Mouse (Mus musculus): ENCODE results near the gene Stk38l.
"Not testable (repeated sequence)": the region's sequence is repeated elsewhere in the genome, so short reads cannot be mapped to it uniquely, and the experiment has no call there.

Gene Stk38l

DNA sequence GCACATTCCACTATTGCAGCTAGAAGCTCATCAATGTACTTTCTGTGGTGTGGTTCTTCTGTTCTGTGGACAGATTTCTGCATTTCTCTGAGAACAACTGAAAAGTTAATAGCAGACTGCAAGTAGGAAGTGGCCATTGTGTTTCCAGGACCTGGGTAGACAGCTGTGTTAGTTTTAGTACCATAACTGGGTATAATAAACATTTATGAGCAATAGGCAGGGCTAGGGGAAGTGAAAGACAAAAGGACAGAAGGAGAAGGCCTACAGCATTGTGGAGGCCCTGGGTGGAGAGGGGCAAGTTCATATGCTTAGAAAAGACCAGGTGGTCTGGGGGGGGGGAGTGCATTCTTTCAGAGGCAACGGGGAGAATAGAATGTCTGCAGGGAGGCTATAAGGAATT, 8.8 kb downstream of the Stk38l start:
- no peak for DNase-seq (ENCODE audit: low spot score in 2 of 2)

DNA sequence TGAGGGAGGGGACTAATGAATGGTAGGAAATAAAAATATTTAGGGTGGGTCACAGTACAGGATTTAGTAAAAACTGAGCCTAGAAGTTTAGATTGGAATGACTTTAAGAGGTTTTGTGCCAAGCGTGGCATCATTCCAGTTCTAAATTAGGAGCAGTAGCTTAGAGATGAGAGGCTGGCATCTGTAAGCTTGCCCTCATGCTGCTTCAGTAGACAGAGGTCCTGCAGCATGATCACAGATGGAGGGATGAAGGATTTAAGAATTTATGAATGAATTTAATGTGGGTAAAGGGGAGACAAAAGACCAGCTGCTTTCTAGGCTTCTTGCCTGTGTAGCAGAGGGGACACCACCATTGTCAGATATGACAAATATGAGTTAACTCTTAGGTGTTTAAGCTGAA, 14.1 kb downstream of the Stk38l start:
- peak in 1 of 2 experiments; percentile 31 for DNase-seq (ENCODE audit: low spot score in 2 of 2)

DNA sequence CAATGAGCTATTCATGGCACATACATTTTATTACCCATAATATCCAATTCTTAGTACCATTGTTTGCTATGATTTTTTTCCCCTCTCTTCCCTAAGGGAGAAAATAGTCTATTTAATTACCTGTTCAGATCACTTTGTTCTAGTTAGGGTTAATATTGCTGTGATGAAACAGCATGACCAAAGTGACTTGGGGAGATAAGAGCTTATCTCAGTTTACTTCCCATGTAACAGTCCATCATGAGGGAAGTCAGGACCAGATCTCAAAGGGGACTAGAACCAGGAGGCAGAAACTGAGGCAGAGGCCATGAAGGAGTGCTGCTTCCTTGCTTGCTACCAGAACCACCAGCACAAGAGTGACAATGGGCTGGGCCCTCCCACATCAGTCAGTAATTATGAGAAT, 15.9 kb downstream of the Stk38l start:
- DNase-seq (ENCODE audit: low spot score in 2 of 2): no peak

GRCm38 (mm10) chr6:146741986-146742635, 17.3 kb downstream of the Stk38l start:
- DNase-seq (ENCODE audit: low spot score in 2 of 2): no peak

- DNase-seq (ENCODE audit: low spot score in 2 of 2): not testable (repeated sequence)
Measured at GRCm38 (mm10) chr6:146744266-146744665, 19.5 kb downstream of the Stk38l start.

DNA sequence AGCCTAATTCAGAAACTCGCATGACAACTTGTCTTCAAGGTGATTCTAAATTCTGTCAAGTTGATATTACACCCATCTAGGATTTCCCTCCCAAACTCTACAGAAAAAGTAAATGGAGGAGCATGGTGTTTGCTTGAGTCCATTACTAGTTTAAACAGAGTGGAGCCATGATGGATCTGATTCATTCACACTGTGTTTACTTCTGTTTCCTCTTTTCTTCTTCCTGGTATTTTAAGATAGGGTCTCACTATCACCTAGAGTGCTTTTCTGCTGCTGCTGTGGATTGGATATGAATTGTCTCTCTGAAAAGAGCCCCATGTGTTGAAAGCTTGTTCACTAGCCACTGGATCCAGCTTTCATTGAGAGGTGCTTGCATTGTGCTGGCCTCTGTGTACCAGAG, 20.4 kb downstream of the Stk38l start:
- no peak for DNase-seq (ENCODE audit: low spot score in 2 of 2)

DNA sequence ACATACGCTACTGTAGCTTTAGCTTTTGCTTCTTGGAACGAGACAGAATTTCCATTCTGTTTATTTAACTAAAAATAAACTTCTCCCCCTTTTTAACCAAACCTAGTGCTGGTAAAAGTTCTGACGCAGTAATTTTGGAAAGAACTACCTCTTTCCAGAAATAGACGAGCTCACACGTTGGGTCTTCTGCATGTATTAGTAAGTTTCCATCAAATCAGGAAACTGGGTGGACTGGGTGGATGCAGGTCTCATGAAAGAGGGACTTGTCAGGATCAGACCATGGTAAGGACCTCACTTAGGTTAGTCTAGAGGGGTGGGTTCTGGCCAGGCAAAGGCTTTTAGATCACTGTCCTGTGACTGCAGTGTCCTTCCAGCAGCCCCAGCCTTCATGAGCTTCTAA, 21.8 kb downstream of the Stk38l start:
- DNase-seq (ENCODE audit: low spot score in 2 of 2): no peak

- DNase-seq (ENCODE audit: low spot score in 2 of 2): no peak
Measured at GRCm38 (mm10) chr6:146747057-146747456, 22.3 kb downstream of the Stk38l start.

- no peak for DNase-seq (ENCODE audit: low spot score in 2 of 2)
Measured at GRCm38 (mm10) chr6:146748271-146748670, 23.5 kb downstream of the Stk38l start.

DNA sequence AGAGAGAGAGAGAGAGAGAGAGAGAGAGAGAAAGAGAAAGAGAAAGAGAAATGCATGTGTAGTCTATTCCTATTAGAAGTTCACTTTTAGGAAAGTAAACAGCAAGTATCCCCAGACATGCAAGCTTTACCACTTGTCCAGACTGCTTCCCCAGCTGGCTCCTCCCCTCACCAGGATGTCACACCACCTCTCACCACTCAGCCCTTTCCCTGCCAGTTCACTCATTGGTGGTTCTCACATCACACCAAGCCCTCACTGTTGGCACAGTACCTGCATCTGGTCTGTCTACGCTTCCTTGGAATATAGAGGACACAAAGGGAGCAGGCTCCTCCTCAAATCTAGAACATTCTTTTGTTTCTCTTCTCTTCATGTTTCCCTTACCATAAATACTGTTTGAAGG, 26.9 kb downstream of the Stk38l start:
- peak; percentile 28 to 31 for DNase-seq (ENCODE audit: low spot score in 2 of 2)

DNA sequence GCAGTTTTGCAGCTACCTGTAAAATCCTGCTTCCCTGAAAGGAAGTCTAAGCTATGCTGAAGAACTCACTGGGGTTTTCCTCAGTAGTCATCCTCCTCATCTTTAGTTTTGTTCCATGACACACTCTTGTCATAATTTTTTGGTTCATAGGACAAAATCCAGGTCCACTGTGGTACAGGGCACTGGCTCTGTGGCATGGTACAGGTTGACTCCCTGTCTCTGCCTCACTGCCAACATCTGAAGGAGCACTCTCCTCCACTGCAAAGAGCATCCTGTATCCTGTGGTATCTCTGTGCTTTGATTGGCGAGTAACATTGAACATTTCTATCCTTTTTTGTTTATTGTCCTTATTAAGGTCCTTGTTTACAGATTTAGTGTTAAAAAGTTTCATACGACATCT, 27.4 kb downstream of the Stk38l start:
- no peak for DNase-seq (ENCODE audit: low spot score in 2 of 2)

GRCm38 (mm10) chr6:146752612-146753011, 27.8 kb downstream of the Stk38l start:
- DNase-seq (ENCODE audit: low spot score in 2 of 2): no peak

DNA sequence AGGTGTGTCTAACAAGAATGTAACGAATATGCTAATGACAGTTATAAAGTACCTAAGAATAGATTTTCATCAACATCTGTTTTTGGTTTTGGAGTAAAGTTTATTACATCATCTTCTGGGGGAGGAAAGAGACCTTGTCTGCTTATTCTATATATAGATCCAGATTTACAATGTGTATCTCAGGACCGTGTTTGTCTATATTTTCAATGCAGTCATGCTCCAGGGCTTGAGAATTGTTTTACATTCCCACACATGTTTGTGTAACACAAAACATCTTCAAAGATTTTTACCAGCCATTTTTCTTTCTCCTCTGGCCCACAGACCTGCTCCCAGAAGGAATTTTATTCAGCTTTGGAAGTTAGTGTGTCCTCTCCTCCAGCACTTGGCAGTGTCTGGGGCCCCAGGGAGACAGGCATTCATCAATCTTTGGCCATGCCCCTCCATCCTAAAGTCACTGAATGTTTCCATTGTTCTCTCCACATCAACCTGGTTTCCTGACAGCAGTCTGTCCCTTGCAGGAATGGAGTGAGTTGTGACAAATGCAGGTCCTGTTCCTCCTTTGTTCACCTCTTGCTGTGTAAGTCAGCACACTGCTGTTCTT, 28.9 kb downstream of the Stk38l start:
- no peak for DNase-seq (ENCODE audit: low spot score in 2 of 2)

DNA sequence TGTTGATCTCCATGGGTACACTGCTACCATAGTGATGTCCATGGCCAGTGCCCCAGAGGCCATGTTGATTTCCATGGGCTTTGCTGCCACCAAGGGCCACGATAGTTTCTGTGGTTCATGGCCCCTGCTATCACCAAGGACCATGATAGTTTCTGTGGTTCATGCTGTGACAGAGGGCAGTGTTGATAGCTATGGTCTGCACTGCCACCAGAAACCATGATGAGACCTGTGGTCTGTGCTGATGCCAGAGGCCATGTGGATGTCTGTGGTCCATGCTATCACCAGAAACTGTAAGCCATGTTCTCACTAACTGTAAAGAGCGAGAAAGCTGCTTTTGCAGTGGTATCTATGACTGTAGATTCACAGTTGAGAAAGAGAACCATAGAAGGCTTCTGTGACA, 30.3 kb downstream of the Stk38l start:
- DNase-seq (ENCODE audit: low spot score in 2 of 2): no peak

DNA sequence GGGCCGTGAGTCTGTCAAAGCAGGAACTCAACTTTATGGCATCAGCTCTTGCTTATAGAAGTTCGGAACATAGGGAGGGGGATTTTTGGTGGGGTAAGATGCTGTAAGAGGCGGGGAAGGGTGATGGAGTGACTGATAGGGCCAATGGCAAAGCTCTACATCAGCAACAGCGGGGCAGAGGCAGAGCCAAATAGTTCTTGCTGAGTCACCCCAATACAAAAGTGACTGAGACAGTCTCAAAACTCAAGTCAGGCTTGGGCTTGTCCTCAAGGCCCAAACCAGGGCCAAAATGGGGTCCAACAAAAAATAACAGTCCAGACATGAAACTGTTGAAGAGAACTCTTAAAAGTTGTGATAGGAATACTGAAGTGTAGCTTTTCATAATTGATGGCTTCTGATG, 30.9 kb downstream of the Stk38l start:
- DNase-seq (ENCODE audit: low spot score in 2 of 2): no peak

DNA sequence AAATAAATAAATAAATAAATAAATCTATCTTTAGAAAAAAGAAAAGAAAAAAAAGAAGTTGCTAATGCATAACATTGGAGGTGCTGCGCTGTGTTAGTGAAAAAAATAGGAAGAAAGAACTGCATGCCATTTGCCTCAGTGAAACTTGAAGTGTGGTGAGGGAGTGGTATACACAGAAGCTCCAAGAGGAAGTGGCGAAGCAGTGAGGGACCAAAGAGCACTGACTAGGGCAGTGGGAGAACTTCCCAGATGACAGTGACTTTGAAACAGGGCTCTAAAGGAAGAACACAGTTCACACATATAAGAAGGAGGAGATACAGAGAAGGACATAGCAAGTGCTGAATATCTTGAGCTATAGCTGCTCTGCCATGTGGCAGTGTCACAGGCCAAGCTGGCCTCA, 34.2 kb downstream of the Stk38l start:
- no peak for DNase-seq (ENCODE audit: low spot score in 2 of 2)

DNA sequence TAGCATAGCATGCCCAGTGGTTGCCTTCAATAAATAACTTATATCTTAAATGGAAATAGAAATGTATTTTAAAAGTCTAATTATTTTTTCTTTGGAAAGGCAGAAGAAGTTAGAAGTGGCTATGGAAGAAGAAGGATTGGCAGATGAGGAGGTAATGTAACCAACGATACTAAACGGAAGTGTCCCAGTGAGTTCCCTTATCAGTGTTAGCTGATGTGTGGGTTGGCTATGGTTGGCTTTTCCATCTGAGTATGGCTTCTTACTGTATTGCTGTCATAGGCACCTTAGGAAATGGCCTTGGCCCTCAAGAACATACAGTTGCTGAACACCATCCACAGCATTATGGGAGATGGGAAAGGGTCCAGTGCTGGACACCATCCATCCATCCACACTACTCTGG, 35.2 kb downstream of the Stk38l start:
- no peak for DNase-seq (ENCODE audit: low spot score in 2 of 2)

DNA sequence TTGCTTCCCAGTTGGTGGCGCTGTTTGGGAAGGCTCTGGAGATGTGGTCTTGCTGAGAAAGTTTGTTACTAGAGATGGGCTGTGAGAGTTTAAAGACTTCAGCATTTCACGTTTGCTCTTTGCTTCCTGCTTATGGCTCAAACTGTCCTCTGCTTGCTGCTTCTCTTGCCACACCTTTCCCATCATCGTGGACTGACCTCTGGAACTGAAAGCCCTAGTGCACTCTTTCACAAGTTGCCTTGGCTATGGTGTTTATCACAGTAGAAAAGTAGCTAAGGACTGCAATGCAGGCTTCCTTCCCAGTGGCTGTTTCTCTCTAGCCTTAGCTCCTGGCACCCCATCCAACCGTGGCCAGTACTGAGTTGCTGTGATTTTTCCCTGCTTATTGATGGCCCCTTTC, 35.9 kb downstream of the Stk38l start:
- no peak for DNase-seq (ENCODE audit: low spot score in 2 of 2)

DNA sequence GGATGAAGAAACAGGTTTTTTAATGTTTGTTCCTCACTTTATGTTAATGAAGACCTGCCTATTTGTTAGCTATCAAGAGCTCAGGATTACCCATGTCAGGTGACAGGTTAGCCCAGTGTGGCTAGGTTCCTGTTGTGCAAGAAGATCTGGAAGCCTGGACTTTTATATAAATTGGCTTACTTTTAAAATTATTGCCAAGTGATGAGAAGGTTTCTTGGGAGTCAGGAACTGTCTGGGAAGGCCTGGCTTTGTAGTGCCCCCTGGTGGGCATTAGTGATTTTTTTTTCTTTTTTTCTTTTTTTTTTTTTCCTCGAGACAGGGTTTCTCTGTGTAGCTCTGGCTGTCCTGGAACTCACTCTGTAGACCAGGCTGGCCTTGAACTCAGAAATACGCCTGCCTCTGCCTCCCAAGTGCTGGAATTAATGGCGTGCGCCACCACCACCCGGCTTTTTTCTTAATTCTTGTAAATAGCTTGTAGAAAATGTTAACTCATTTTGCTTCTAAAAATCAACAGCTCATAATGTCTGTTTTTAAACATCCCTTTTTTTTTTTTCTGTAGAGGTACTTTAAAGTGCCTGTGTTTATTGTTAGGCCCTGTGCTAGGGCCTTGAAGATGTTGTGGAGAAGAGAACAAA, 37.6 kb downstream of the Stk38l start:
- no peak for DNase-seq (ENCODE audit: low spot score in 2 of 2)

DNA sequence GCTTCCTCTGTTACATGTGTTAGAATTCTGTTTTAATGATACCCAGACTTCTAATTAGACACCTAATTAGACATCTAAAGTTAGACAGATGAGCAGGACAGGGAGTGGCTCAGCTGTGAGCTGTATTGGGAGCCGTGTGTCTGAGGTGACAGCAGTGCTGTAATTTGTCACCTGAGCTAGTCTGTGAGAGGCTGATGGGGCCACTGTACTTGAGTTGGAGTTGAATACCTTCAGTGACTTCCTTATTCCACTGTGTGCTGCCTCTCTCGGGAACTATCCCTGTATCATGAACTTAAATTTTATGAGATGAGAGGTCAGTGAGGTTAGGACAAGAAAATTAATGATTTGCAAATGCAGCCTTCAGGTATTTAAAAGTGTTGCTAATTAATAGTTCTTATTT, 39.8 kb downstream of the Stk38l start:
- no peak for DNase-seq (ENCODE audit: low spot score in 2 of 2)

DNA sequence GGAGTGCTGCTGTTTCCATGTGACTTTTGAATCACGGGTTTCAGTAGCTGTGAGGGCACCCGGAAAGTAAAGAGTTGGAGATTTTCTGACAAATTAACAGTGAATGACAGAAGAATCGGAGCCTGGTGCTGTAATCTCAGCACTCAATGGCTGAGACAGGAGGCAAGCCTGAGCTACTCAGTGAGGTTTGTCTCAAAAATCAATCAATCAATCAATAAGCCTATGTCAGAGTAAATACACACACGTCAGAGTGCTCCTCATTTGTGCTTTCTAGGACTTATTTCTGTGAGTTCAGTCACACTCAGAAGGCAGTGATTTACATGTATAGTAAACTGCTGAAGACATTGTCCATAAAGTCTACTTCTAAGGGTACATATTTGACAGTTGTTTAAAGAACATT, 40.5 kb downstream of the Stk38l start:
- no peak for DNase-seq (ENCODE audit: low spot score in 2 of 2)

DNA sequence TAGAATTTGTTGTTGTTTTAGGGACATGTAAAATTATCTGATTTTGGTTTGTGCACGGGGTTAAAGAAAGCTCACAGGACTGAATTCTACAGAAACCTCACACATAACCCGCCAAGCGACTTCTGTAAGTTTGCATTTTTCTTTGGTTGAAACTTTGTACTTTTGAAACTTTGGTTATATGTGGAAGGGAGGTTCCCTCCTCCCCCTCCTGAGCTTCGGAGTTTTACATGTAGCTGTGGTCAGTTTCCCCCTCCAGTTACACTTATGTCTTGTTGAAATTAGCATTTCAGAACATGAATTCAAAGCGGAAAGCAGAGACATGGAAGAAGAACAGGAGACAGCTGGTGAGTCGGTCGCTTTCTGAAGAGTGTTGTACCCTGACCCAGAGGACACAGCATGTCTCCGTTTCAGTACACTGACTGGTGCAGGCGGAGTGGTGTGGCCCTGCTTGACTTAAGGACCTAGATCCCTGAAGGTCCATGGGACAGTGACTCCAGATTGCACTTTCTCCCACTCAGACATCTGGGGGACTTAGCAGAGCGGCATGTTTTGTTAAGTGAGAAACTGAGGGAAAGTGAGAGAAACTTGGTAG, 44.1 kb downstream of the Stk38l start:
- no peak for DNase-seq (ENCODE audit: low spot score in 2 of 2)
